Mouse (Mus musculus): ENCODE results near the gene Aldh4a1.

- TF ChIP-seq CTCF (conservative IDR thresholded peaks at IDR 0.05; ENCODE audit: insufficient read depth, insufficient read length, low read depth, low read length) (no peak), POLR2A (IDR thresholded peaks at IDR 0.05; ENCODE audit: low read depth, low read length) (no peak)
Observed at GRCm38 (mm10) chr4:139627361-139627760, 4.7 kb downstream of the Aldh4a1 start.

Measured in kidney, adult 2 months (tissue).